Mouse (Mus musculus) ES-E14 (cell line): ENCODE measurements around the gene Atp8b4.

Source experiments
- CHD2 ChIP-seq: IDR thresholded peaks from 2 replicates; pipeline ENCODE4 v1.6.1; 2014; ENCODE audit warnings: mild to moderate bottlenecking, low read depth, low read length, inconsistent platforms
- HCFC1 ChIP-seq: IDR thresholded peaks from 2 replicates; pipeline ENCODE4 v1.6.1; 2012; ENCODE audit warnings: low read length, inconsistent platforms, borderline replicate concordance; ENCODE audit not compliant: insufficient read depth
- MAFK ChIP-seq: IDR thresholded peaks from 2 replicates; pipeline ENCODE4 v1.6.1; 2014; ENCODE audit warnings: mild to moderate bottlenecking, low read depth, low read length, inconsistent platforms; ENCODE audit not compliant: insufficient read depth
- ZNF384 ChIP-seq: IDR thresholded peaks from 2 replicates; pipeline ENCODE4 v1.6.1; 2012; ENCODE audit warnings: low read depth, low read length, inconsistent platforms

- TF ChIP-seq CHD2 (no peak), HCFC1 (no peak), ZNF384 (no peak), MAFK (no peak)
Measured at GRCm38 (mm10) chr2:126492713-126493112, 7.8 kb downstream of the Atp8b4 start.
